In genomic region chr1:78980051-78980450, GRCm38 (mm10) we compare ENCODE assay signal across 16 mouse cellular contexts.
DNase-seq lines count a peak whose midpoint lies in the region; ATAC-seq lines count a peak whose summit lies in the region.
"Had no signal": no experiment of that assay in that cellular context is flagged by ENCODE, and none has a peak within 500 bp of the region (broad histone marks: within the 10 kb centered on the region; RNA-seq: fewer than 3 reads in every experiment).

No protein-coding gene starts in this region.

- H3K36me3 ChIP-seq in hindbrain, embryonic 14.5 days (replicated peaks; ENCODE audit: control insufficient read depth, insufficient read depth), result no peaks in the 10 kb centered on the region
- H3K36me3 ChIP-seq in hindbrain, embryonic 13.5 days, result no peaks in the 10 kb centered on the region
- H3K36me3 ChIP-seq: intestine, embryonic 15.5 days; liver, embryonic 13.5 days had no signal

- H3K27ac ChIP-seq in hindbrain, embryonic 14.5 days, result 0 out of 2 replicates have a peak overlapping the region, but pooled peaks have one; percentile 26
- no peak overlapping the region for H3K27ac ChIP-seq in hindbrain, embryonic 13.5 days
- H3K27ac ChIP-seq: heart, adult 2 months; intestine, embryonic 15.5 days; liver, embryonic 13.5 days had no signal

- no peak for DNase-seq in hindbrain, embryonic 14.5 days (ENCODE audit: low spot score)
- peak; percentile 3 to 5 for DNase-seq in right cerebral cortex, adult 2 months (ENCODE audit: low spot score in 2 of 2)
- no peak for DNase-seq in right cerebral cortex, postnatal 36 days (ENCODE audit: low spot score in 2 of 2)
- peak; percentile 16 for DNase-seq in layer of hippocampus, adult 9-10 months (ENCODE audit: low spot score)
- peak; percentile 5 for DNase-seq in right cerebral cortex, postnatal 14 days
- DNase-seq in lung, postnatal 36 days, result no peak
- no peak for DNase-seq in cerebellum, postnatal 25 days
- DNase-seq: adrenal gland, postnatal 14 days; cerebellum, adult 11 months; heart, adult 2 months; kidney, postnatal 10 days; liver, embryonic 13.5 days; lung, postnatal 10 days; thymus, postnatal 36 days had no signal

- no peak overlapping the region for H3K4me2 ChIP-seq in hindbrain, embryonic 14.5 days (replicated peaks)
- no peak overlapping the region for H3K4me2 ChIP-seq in hindbrain, embryonic 13.5 days
- H3K4me2 ChIP-seq: intestine, embryonic 15.5 days; liver, embryonic 13.5 days had no signal

- peak; percentile 77; the same call in 1 of the 2 replicates for ATAC-seq in hindbrain, embryonic 14.5 days (ENCODE audit: low FRiP score)
- ATAC-seq in hindbrain, embryonic 13.5 days (ENCODE audit: low FRiP score), result no peak
- ATAC-seq: intestine, embryonic 15.5 days had no signal

- H3K27me3 ChIP-seq in hindbrain, embryonic 14.5 days (ENCODE audit: control insufficient read depth, insufficient read depth, low read length), result no peaks in the 10 kb centered on the region
- no peaks in the 10 kb centered on the region for H3K27me3 ChIP-seq in hindbrain, embryonic 13.5 days
- H3K27me3 ChIP-seq: intestine, embryonic 15.5 days; liver, embryonic 13.5 days had no signal

- H3K9ac ChIP-seq in hindbrain, embryonic 14.5 days, result no peak overlapping the region
- H3K9ac ChIP-seq in hindbrain, embryonic 13.5 days, result no peak overlapping the region
- H3K9ac ChIP-seq: intestine, embryonic 15.5 days; liver, embryonic 13.5 days had no signal

- H3K4me3 ChIP-seq in hindbrain, embryonic 14.5 days (replicated peaks; ENCODE audit: low read length), result no peak overlapping the region
- H3K4me3 ChIP-seq in hindbrain, embryonic 13.5 days, result no peak overlapping the region
- H3K4me3 ChIP-seq: heart, adult 2 months; intestine, embryonic 15.5 days; liver, embryonic 13.5 days had no signal

- 57% methylated on average over 4 of the region's 4 CpGs for WGBS in hindbrain, embryonic 14.5 days
- WGBS in hindbrain, embryonic 13.5 days, result 56% methylated on average over 4 of the region's 4 CpGs

- no peaks in the 10 kb centered on the region for H3K4me1 ChIP-seq in hindbrain, embryonic 14.5 days (replicated peaks; ENCODE audit: control insufficient read depth, insufficient read depth, low read length)
- 0 out of 2 replicates have a peak, but pooled peaks cover 3% of the 10 kb centered on the region for H3K4me1 ChIP-seq in hindbrain, embryonic 13.5 days (replicated peaks)
- H3K4me1 ChIP-seq: intestine, embryonic 15.5 days; liver, embryonic 13.5 days had no signal

- H3K9me3 ChIP-seq in hindbrain, embryonic 14.5 days (ENCODE audit: control insufficient read depth, low read length), result no peaks in the 10 kb centered on the region
- no peaks in the 10 kb centered on the region for H3K9me3 ChIP-seq in hindbrain, embryonic 13.5 days
- H3K9me3 ChIP-seq: intestine, embryonic 15.5 days had no signal

Comparison
In these comparisons a context has a peak if more than half of its experiments do, and no peak if none do; other contexts are left out.
1. DNase-seq: peak in right cerebral cortex, adult 2 months (2 of 2), layer of hippocampus, adult 9-10 months (single experiment) and right cerebral cortex, postnatal 14 days (single experiment); none in hindbrain, embryonic 14.5 days (single experiment), right cerebral cortex, postnatal 36 days (0 of 2), lung, postnatal 36 days (single experiment) and cerebellum, postnatal 25 days (0 of 2).